Mouse (Mus musculus) kidney, postnatal 0 days (tissue): ENCODE measurements around the gene Mydgf. TPM values are rescaled to one million over a fixed set of nuclear protein-coding genes. Genes with fewer than 3 reads are reported as not detected.

Experiments used
- ATAC-seq: fragments of 200-750 bp; cut with Nextera tagmentation; replicated peaks from 2 replicates; pipeline ENCODE4 v1.8.0; 2017; ENCODE audit warnings: low read depth, moderate number of reproducible peaks, moderate TSS enrichment, moderate library complexity; ENCODE audit not compliant: low FRiP score
- DNase-seq: peaks from one replicate; pipeline ENCODE4 v3.0.0-alpha.2; 2016; ENCODE audit warnings: low spot score
- H3K27ac ChIP-seq: fragments of 300-500 bp; sonication (generic); 2 replicates; pipeline ENCODE4 v1.5.1; 2014; ENCODE audit warnings: mild to moderate bottlenecking
- H3K27me3 ChIP-seq: fragments of 300-500 bp; sonication (generic); 2 replicates; pipeline ENCODE4 v1.6.1; 2014; ENCODE audit warnings: low read length, mixed read lengths; ENCODE audit not compliant: insufficient read depth
- H3K36me3 ChIP-seq: fragments of 300-500 bp; sonication (generic); 2 replicates; pipeline ENCODE4 v1.6.1; 2014; ENCODE audit warnings: low read length, mixed read lengths; ENCODE audit not compliant: insufficient read depth
- H3K4me1 ChIP-seq: fragments of 300-500 bp; sonication (generic); replicated peaks from 2 replicates; pipeline ENCODE4 v1.6.1; 2014; ENCODE audit warnings: antibody characterized with exemption, low read length, mixed read lengths; ENCODE audit not compliant: insufficient read depth
- H3K4me2 ChIP-seq: fragments of 300-500 bp; sonication (generic); 2 replicates; pipeline ENCODE4 v1.6.1; 2014; ENCODE audit warnings: mild to moderate bottlenecking, low read length, moderate library complexity, mixed read lengths
- H3K4me3 ChIP-seq: fragments of 300-500 bp; sonication (generic); replicated peaks from 2 replicates; pipeline ENCODE4 v1.5.1; 2014; ENCODE audit warnings: low read depth, low read length
- H3K9ac ChIP-seq: fragments of 300-500 bp; sonication (generic); 2 replicates; pipeline ENCODE4 v1.6.1; 2014; ENCODE audit warnings: low read depth, low read length
- H3K9me3 ChIP-seq: fragments of 300-500 bp; sonication (generic); replicated peaks from 2 replicates; pipeline ENCODE4 v1.6.1; 2016; ENCODE audit warnings: low read length, inconsistent platforms, mixed read lengths
- CTCF ChIP-seq: IDR thresholded peaks from 2 replicates; pipeline ENCODE4 v1.5.1; 2016; ENCODE audit warnings: antibody characterized with exemption, low read depth, mild to moderate bottlenecking, moderate library complexity
- WGBS: fragments of 180-500 bp; shearing (Covaris S2); extraction: QIAGEN DNeasy Blood & Tissue Kit; methylation state at CpG from one replicate; pipeline ENCODE4 v1.1.7; 2014; 5-methylcytosine and 5-hydroxymethylcytosine counted together
- polyA plus RNA-seq: library from polyadenylated mRNA; unstranded; fragments of >200 nt; fragmentation: Nextera tagmentation; extraction: Ambion mirVana; gene quantifications from 2 replicates; pipeline ENCODE4 v1.2.1, GENCODE M21; 2015

Mydgf gene
- polyA plus RNA-seq, 1 experiment from 2014 or later, result 83.0 TPM

GRCm38 (mm10) chr17:56153643-56154042 lies 30.1 kb downstream of the Mydgf start:
- H3K4me2 ChIP-seq, result no peak overlapping the region
- ATAC-seq, result peak; percentile 70
- no peaks in the 10 kb centered on the region for H3K4me1 ChIP-seq
- no peaks in the 10 kb centered on the region for H3K9me3 ChIP-seq
- no peak overlapping the region for H3K9ac ChIP-seq
- H3K36me3 ChIP-seq, result no peaks in the 10 kb centered on the region
- peak; percentile 59 for DNase-seq
- WGBS, result 26% methylated on average over 9 of the region's 9 CpGs
- no peak for TF ChIP-seq CTCF
- peaks cover 27% of the 10 kb centered on the region for H3K27me3 ChIP-seq
- H3K4me3 ChIP-seq, result no peak overlapping the region
- H3K27ac ChIP-seq, result no peak overlapping the region

DNA sequence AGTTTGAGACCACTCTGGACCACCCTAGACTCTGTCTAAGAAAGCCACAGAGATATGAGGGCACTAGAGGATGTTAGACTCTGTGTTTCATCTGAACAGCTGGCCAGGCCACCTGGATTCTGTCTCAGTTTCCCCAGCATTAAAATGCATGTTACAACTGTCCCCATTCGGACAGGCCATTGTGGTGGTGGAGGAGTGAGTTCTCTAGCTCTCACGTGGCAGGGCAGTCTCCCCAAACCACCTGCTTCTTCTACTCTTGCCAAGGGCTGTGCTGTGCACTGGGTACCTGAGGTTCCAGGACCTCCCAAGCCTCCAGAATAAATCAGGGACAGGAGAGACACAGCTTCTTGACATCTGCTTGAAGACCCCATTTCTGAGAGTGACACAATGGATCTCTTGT lies 33.8 kb downstream of the Mydgf start:
- ATAC-seq (no peak), DNase-seq (no peak)
- Histone ChIP-seq H3K36me3 (no peaks in the 10 kb centered on the region), H3K27me3 (peaks cover 27% of the 10 kb centered on the region), H3K4me3 (no peak overlapping the region), H3K4me2 (no peak overlapping the region), H3K27ac (no peak overlapping the region), H3K4me1 (no peaks in the 10 kb centered on the region), H3K9ac (no peak overlapping the region), H3K9me3 (no peaks in the 10 kb centered on the region)
- 53% methylated on average over 2 of the region's 2 CpGs for WGBS
- TF ChIP-seq CTCF, result no peak

DNA sequence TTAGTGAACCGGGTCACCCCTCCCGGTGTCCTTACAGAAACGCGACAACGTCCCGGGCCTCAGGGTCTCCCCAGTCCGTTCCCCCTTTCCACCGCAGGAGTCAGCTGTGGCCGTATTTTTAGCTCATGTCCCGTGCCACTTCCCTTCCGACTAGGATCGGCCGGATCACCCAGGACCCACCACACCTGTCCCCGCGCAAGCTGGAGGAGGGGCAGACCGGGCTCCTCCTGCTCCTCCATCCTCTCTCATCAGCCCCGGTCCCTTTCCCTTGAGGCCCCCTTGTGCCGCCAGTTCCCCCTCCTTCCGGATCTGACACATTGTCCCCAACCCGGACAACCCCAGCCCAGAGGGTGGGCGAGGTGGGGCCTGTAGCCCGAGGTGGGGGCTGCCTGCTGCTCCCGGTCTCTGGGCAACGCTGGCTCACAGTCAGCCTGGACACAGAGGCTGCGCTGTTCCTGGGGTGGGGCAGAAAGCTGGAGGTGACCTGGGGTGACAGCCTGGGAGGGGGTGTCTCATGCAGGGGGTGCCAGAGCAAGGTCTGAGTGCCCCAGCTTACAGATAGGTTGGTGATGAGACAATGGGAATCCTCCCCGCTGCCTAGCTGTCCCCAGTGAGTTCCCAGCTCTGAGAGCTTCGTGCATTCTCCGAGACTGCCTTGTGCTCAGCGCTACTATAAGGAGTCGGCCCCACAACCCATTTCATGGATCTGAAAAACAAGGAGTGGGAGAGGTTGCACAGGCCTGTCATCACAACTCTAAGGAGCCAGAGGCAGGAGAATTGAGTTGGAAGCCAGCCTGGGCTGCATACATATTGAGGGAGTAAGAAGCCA lies 34.7 kb downstream of the Mydgf start:
- Histone ChIP-seq H3K27me3 (peaks cover 28% of the 10 kb centered on the region), H3K4me1 (no peaks in the 10 kb centered on the region), H3K9ac (0 out of 2 replicates have a peak overlapping the region, but pooled peaks have one; percentile 27), H3K36me3 (no peaks in the 10 kb centered on the region), H3K9me3 (no peaks in the 10 kb centered on the region), H3K4me2 (peak overlapping the region; percentile 42), H3K27ac (no peak overlapping the region), H3K4me3 (peak overlapping the region; percentile 7; the same call in 1 of the 2 replicates)
- DNase-seq (no peak), ATAC-seq (no peak; the same call in 1 of the 2 replicates)
- TF ChIP-seq CTCF, result no peak
- 2% methylated on average over 28 of the region's 30 CpGs for WGBS

DNA sequence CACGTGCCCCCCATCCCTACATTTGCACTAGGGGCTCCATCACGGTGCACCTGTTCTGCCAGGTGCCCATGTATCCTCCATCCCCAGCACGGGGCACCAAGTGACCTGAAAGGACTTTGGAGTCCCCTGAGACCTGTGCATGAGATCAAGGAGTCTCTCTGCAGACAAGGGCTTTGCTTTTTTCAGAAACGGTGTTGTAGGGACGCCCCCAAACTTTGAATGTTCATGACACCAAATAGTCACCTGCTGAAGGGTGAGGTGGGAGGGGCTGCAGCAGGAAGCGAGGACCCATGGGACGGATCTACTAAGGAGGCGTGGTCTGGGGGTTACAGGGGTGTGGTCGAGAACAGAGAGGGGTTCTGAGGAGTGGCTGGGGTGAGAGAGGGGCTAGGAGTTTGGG lies 35.4 kb downstream of the Mydgf start:
- Histone ChIP-seq H3K9ac (0 out of 2 replicates have a peak overlapping the region, but pooled peaks have one; percentile 27), H3K4me1 (no peaks in the 10 kb centered on the region), H3K4me2 (peak overlapping the region; percentile 42), H3K36me3 (no peaks in the 10 kb centered on the region), H3K27me3 (peaks cover 28% of the 10 kb centered on the region), H3K9me3 (no peaks in the 10 kb centered on the region), H3K27ac (no peak overlapping the region), H3K4me3 (0 out of 2 replicates have a peak overlapping the region, but pooled peaks have one; percentile 7)
- TF ChIP-seq CTCF, result no peak
- 23% methylated on average over 9 of the region's 9 CpGs for WGBS
- no peak for ATAC-seq
- DNase-seq, result no peak

- WGBS, result 45% methylated on average over 12 of the region's 12 CpGs
- no peaks in the 10 kb centered on the region for H3K9me3 ChIP-seq
- DNase-seq (no peak), ATAC-seq (no peak)
- no peak overlapping the region for H3K9ac ChIP-seq
- no peaks in the 10 kb centered on the region for H3K36me3 ChIP-seq
- no peak overlapping the region for H3K4me2 ChIP-seq
- peaks cover 28% of the 10 kb centered on the region for H3K27me3 ChIP-seq
- no peak overlapping the region for H3K4me3 ChIP-seq
- no peaks in the 10 kb centered on the region for H3K4me1 ChIP-seq
- no peak for TF ChIP-seq CTCF
- no peak overlapping the region for H3K27ac ChIP-seq
Observed at GRCm38 (mm10) chr17:56147420-56147819, 36.3 kb downstream of the Mydgf start.

DNA sequence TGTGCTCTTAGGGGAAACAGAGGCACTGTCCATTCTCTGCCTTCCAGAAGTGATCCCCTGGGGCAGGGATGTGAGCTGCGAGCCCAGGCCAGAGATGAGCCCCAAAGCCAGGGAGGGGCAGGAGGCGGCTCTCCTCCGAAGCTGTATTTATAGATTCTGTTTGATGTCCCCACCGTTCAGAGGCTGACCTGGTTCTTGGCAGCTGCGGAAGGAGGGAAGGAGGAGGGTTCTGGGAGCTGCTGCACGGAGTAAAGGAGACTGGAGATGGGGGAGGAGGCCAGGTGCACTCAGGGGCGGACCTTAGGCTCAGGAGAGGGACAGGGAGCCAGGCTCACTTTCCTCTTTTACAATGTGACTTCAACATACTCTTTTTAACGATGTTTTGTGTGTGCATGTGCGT lies 37.6 kb downstream of the Mydgf start:
- no peak for TF ChIP-seq CTCF
- Histone ChIP-seq H3K4me3 (no peak overlapping the region), H3K9ac (no peak overlapping the region), H3K4me1 (peaks cover 8% of the 10 kb centered on the region), H3K27ac (no peak overlapping the region), H3K9me3 (no peaks in the 10 kb centered on the region), H3K4me2 (no peak overlapping the region), H3K36me3 (no peaks in the 10 kb centered on the region), H3K27me3 (peaks cover 33% of the 10 kb centered on the region)
- ATAC-seq (no peak), DNase-seq (no peak)
- 19% methylated on average over 9 of the region's 9 CpGs for WGBS
